Mouse (Mus musculus) small intestine, adult 2 months (tissue): ENCODE results near the gene Vps37b. TPM values are rescaled to one million over a fixed set of nuclear protein-coding genes. Genes with fewer than 3 reads are reported as not detected.

Experiments
- H3K27ac ChIP-seq: fragments of 200-500 bp; 2 replicates; pipeline ENCODE4 v1.5.1; 2012; ENCODE audit warnings: low read depth, low read length, control low read depth, inconsistent platforms; ENCODE audit not compliant: insufficient read depth
- H3K27me3 ChIP-seq: fragments of 200-500 bp; 2 replicates; pipeline ENCODE4 v1.6.1; 2012; ENCODE audit warnings: mild to moderate bottlenecking, moderate library complexity, low read length, inconsistent platforms; ENCODE audit not compliant: control insufficient read depth, insufficient read depth
- H3K36me3 ChIP-seq: fragments of 200-500 bp; 2 replicates; pipeline ENCODE4 v1.6.1; 2012; ENCODE audit warnings: mild to moderate bottlenecking, low read length, control low read depth, inconsistent platforms; ENCODE audit not compliant: control insufficient read depth, insufficient read depth
- H3K4me1 ChIP-seq: fragments of 200-500 bp; 2 replicates; pipeline ENCODE4 v1.6.1; 2012; ENCODE audit warnings: low read length, inconsistent platforms, mixed read lengths; ENCODE audit not compliant: control insufficient read depth, insufficient read depth, insufficient read length
- H3K4me3 ChIP-seq: fragments of 200-500 bp; 2 replicates; pipeline ENCODE4 v1.5.1; 2012; ENCODE audit warnings: low read depth, mild to moderate bottlenecking, control low read depth, inconsistent platforms, low read length, moderate library complexity
- CTCF ChIP-seq: fragments of 200-500 bp; IDR thresholded peaks from 2 replicates; pipeline ENCODE4 v1.5.1; 2012; ENCODE audit warnings: low read depth, mild to moderate bottlenecking, control low read depth, inconsistent platforms, low read length, moderate library complexity, mixed read lengths; ENCODE audit not compliant: insufficient replicate concordance, insufficient read length; ENCODE audit errors: extremely low read depth
- POLR2A ChIP-seq: fragments of 200-500 bp; IDR thresholded peaks from 2 replicates; pipeline ENCODE4 v1.6.1; 2012; ENCODE audit warnings: low read depth, mild to moderate bottlenecking, control low read depth, inconsistent platforms, low read length, moderate library complexity
- WGBS: fragments of 180-500 bp; shearing (Covaris S2); methylation state at CpG from one replicate; pipeline ENCODE4 v1.1.7; 2018; 5-methylcytosine and 5-hydroxymethylcytosine counted together
- polyA plus RNA-seq: library from polyadenylated mRNA; depleted of rRNA; stranded (reverse); fragments of >200 nt; gene quantifications from 2 replicates; pipeline ENCODE4 v1.2.3, GENCODE M21; 2012; rRNA removed

Vps37b gene
- polyA plus RNA-seq, 1 experiment = 55.6 TPM

GRCm38 (mm10) chr5:123957213-123957612 lies 74.9 kb downstream of the Vps37b start:
- Histone ChIP-seq H3K27me3 (no peaks in the 10 kb centered on the region), H3K4me1 (peaks cover 5% of the 10 kb centered on the region; the same call in 1 of the 2 replicates), H3K27ac (no peak overlapping the region), H3K4me3 (no peak overlapping the region), H3K36me3 (no peaks in the 10 kb centered on the region)
- no peak for TF ChIP-seq POLR2A
- TF ChIP-seq CTCF = no peak
- 91% methylated on average over 8 of the region's 8 CpGs for WGBS

Other genes starting within 250 kb of the Vps37b start
- gene Hcar2, start 166.8 kb downstream of the Vps37b start, polyA plus RNA-seq = 0.30 and 0.65 TPM in 2 replicates
- gene Hcar1, start 152.2 kb downstream of the Vps37b start, polyA plus RNA-seq = 1.2 and 3.9 TPM in 2 replicates
- gene Denr, start 125.1 kb downstream of the Vps37b start, polyA plus RNA-seq = 1.4 and 2.4 TPM in 2 replicates
- gene Gm43518, start 104.9 kb downstream of the Vps37b start, polyA plus RNA-seq = 0.44 TPM in 1 of 2 replicates, not detected in the other
- 0.53 and 1.9 TPM in 2 replicates for gene Ccdc62, start 101.6 kb downstream of the Vps37b start, polyA plus RNA-seq
- 30.3 and 40.9 TPM in 2 replicates for gene Hip1r, start 58.6 kb downstream of the Vps37b start, polyA plus RNA-seq
- gene Abcb9, start 63.5 kb upstream of the Vps37b start, polyA plus RNA-seq = 11.9 and 21.2 TPM in 2 replicates
- 44.0 and 48.7 TPM in 2 replicates for gene Ogfod2, start 80.0 kb upstream of the Vps37b start, polyA plus RNA-seq
- gene Arl6ip4, start 83.8 kb upstream of the Vps37b start, polyA plus RNA-seq = 12.7 and 19.6 TPM in 2 replicates
- gene Pitpnm2, start 217.5 kb upstream of the Vps37b start, polyA plus RNA-seq = 19.5 and 19.6 TPM in 2 replicates